Mouse (Mus musculus) lung, adult 2 months (tissue): ENCODE data around the gene Sirt5.

Experiments
- CTCF ChIP-seq: fragments of 200-500 bp; IDR thresholded peaks from 2 replicates; pipeline ENCODE4 v1.5.1; 2011; ENCODE audit warnings: mild to moderate bottlenecking, low read length, control low read depth; ENCODE audit not compliant: insufficient read depth
- POLR2A ChIP-seq: fragments of 200-500 bp; IDR thresholded peaks from 2 replicates; pipeline ENCODE4 v1.6.1; 2011; ENCODE audit warnings: low read depth, mild to moderate bottlenecking, control low read depth, low read length, borderline replicate concordance; ENCODE audit errors: extremely low read depth

- TF ChIP-seq POLR2A (no peak), CTCF (no peak)
These were observed 8.9 kb downstream of the Sirt5 start for GRCm38 (mm10) chr13:43374205-43374604.
